Comparison of ENCODE assay signal across 8 mouse cellular contexts in the genomic region with DNA sequence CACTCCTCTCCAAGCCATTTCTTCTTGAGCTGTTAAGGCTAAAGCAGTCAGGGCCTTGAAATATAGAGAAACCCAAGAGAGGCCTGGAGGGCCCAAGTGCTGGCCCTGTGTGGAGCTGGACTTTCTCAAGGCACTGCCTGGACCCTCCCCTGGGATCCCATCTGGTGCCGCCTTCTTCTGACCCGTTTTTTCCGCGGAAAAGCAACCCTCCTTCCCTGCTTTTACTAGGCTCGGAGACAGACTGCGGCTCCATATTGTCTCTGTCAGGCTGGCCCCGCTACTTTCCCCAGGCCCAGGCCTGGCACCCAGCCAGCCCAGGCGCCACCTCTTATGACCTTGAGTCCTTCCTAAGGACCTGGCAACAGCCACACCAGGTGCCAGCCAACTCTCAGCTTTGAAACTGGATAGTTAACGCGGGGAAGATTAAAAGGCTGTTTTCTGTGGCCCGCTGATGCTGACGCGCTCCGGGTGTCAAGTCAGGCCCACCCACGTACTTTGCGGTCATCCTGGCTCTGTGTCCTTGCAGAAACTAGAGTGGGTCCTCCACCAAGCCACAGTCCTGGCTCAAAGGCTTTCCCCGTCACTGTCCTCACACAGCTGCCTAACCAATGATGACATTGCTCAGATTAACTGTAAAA. TPM values are rescaled to one million over a fixed set of nuclear protein-coding genes. Genes with fewer than 3 reads are reported as not detected.
DNase-seq lines count a peak whose midpoint lies in the region; ATAC-seq and TF ChIP-seq lines count a peak whose summit lies in the region.

No protein-coding gene starts in this region.

- peak; percentile 44 to 52 for DNase-seq in cerebellum, adult 2 months
- no peak for DNase-seq in cerebellum, adult 8-10 months
- DNase-seq in cerebellum, postnatal 25 days: peak; percentile 58 to 64
- DNase-seq in heart, adult 9 months (ENCODE audit: low spot score in 2 of 2): peak; percentile 69 to 88
- peak; percentile 89 for DNase-seq in kidney, adult 2 months
- DNase-seq in ovary, postnatal 36 days (ENCODE audit: low spot score): peak; percentile 77
- no peak for DNase-seq in yolk sac, embryonic 10.5 days (ENCODE audit: low spot score)

- no peaks in the 10 kb centered on the region for H3K36me3 ChIP-seq in kidney, adult 2 months (ENCODE audit: control insufficient read depth, insufficient read depth, low read length)
- H3K36me3 ChIP-seq in lung, embryonic 15.5 days: no peaks in the 10 kb centered on the region

- peak overlapping the region; percentile 52; the same call in 1 of the 2 replicates for H3K27ac ChIP-seq in cerebellum, adult 2 months (ENCODE audit: insufficient read depth, low read length)
- peak overlapping the region; percentile 92 for H3K27ac ChIP-seq in kidney, adult 2 months (ENCODE audit: insufficient read depth, low read depth, low read length)
- H3K27ac ChIP-seq in lung, embryonic 15.5 days: peak overlapping the region; percentile 96

- H3K4me3 ChIP-seq in cerebellum, adult 2 months (replicated peaks; ENCODE audit: insufficient read depth, low read depth, low read length): no peak overlapping the region
- peak overlapping the region; percentile 21; the same call in 1 of the 2 replicates for H3K4me3 ChIP-seq in kidney, adult 2 months (ENCODE audit: insufficient read depth, low read depth, low read length)
- H3K4me3 ChIP-seq in lung, embryonic 15.5 days: peak overlapping the region; percentile 12; the same call in 1 of the 2 replicates

- WGBS in cerebellum, adult 2 months: 16% methylated on average over 17 of the region's 17 CpGs
- 10% methylated on average over 17 of the region's 17 CpGs for WGBS in kidney, adult 2 months
- WGBS in lung, embryonic 15.5 days: 7% methylated on average over 17 of the region's 17 CpGs

- H3K9ac ChIP-seq in lung, embryonic 15.5 days: peak overlapping the region; percentile 37

- peak; percentile 71 for ATAC-seq in lung, embryonic 15.5 days (ENCODE audit: borderline replicate concordance, extremely low read depth, low FRiP score, low TSS enrichment)

- peaks cover 17% of the 10 kb centered on the region for H3K4me1 ChIP-seq in cerebellum, adult 2 months (ENCODE audit: control insufficient read depth, insufficient read depth, low read length)
- peaks cover 19% of the 10 kb centered on the region for H3K4me1 ChIP-seq in kidney, adult 2 months (ENCODE audit: control insufficient read depth, insufficient read depth, low read length)
- peaks cover 33% of the 10 kb centered on the region for H3K4me1 ChIP-seq in lung, embryonic 15.5 days

- no peak for TF ChIP-seq CTCF in cerebellum, adult 2 months (IDR thresholded peaks at IDR 0.05; ENCODE audit: borderline replicate concordance, insufficient read depth, low read depth, low read length)
- TF ChIP-seq CTCF in kidney, adult 2 months (conservative IDR thresholded peaks at IDR 0.05; ENCODE audit: insufficient read depth, insufficient read length, low read depth, low read length): no peak

- H3K4me2 ChIP-seq in lung, embryonic 15.5 days: peak overlapping the region; percentile 62

- H3K9me3 ChIP-seq in lung, embryonic 15.5 days: no peaks in the 10 kb centered on the region

- H3K27me3 ChIP-seq in cerebellum, adult 2 months (ENCODE audit: control insufficient read depth, insufficient read depth, low read length): no peaks in the 10 kb centered on the region
- H3K27me3 ChIP-seq in kidney, adult 2 months (replicated peaks; ENCODE audit: control insufficient read depth, insufficient read depth, low read length): no peaks in the 10 kb centered on the region
- H3K27me3 ChIP-seq in lung, embryonic 15.5 days: no peaks in the 10 kb centered on the region

- no peak for TF ChIP-seq POLR2A in cerebellum, adult 2 months (IDR thresholded peaks at IDR 0.05; ENCODE audit: borderline replicate concordance, insufficient read depth, low read length)
- no peak for TF ChIP-seq POLR2A in kidney, adult 2 months (IDR thresholded peaks at IDR 0.05; ENCODE audit: low read depth, low read length)

RNA-seq across cellular contexts. Expression of a gene that starts 4.8 kb away (rescaled TPM):
- polyA plus RNA-seq in cerebellum, adult 2 months (2012; rRNA removed): 5.5 and 5.9 TPM in 2 replicates
- 10.1 and 11.4 TPM in 2 replicates for polyA plus RNA-seq in kidney, adult 2 months (2012; rRNA removed)
- polyA plus RNA-seq in lung, embryonic 15.5 days (2015; fragmentation: Nextera tagmentation; extraction: Ambion mirVana): 19.1 and 21.7 TPM in 2 replicates

RNA-seq across cellular contexts. Expression of a gene that starts 8.2 kb away (rescaled TPM):
- polyA plus RNA-seq in cerebellum, adult 2 months (2012; rRNA removed): 447 and 479 TPM in 2 replicates
- polyA plus RNA-seq in kidney, adult 2 months (2012; rRNA removed): 375 and 393 TPM in 2 replicates
- 341 and 343 TPM in 2 replicates for polyA plus RNA-seq in lung, embryonic 15.5 days (2015; fragmentation: Nextera tagmentation; extraction: Ambion mirVana)

RNA-seq across cellular contexts. Expression of a gene that starts 38.5 kb away (rescaled TPM):
- 0.75 and 1.0 TPM in 2 replicates for polyA plus RNA-seq in cerebellum, adult 2 months (2012; rRNA removed)
- polyA plus RNA-seq in kidney, adult 2 months (2012; rRNA removed): 18.4 and 22.2 TPM in 2 replicates
- polyA plus RNA-seq in lung, embryonic 15.5 days (2015; fragmentation: Nextera tagmentation; extraction: Ambion mirVana): 1.9 and 2.4 TPM in 2 replicates

Comparison
In these comparisons a context has a peak if more than half of its experiments do, and no peak if none do; other contexts are left out.
1. DNase-seq: peak in cerebellum, adult 2 months (2 of 2), cerebellum, postnatal 25 days (2 of 2), heart, adult 9 months (2 of 2), kidney, adult 2 months (single experiment) and ovary, postnatal 36 days (single experiment); none in cerebellum, adult 8-10 months (single experiment) and yolk sac, embryonic 10.5 days (single experiment).
2. Peak in every context shown above with its lines, with median percentiles within 50 percentile points of each other: H3K27ac ChIP-seq.